Mouse (Mus musculus) testis, adult 2 months (tissue): Measurements from ENCODE around the gene 3110040M04Rik.

Experiments
- CTCF ChIP-seq: fragments of 200-500 bp; IDR thresholded peaks from 2 replicates; pipeline ENCODE4 v1.5.1; 2012; ENCODE audit warnings: low read depth, mild to moderate bottlenecking, inconsistent platforms, low read length, moderate library complexity; ENCODE audit not compliant: control insufficient read depth, insufficient read depth, insufficient replicate concordance
- POLR2A ChIP-seq: fragments of 200-500 bp; IDR thresholded peaks from 2 replicates; pipeline ENCODE4 v1.6.1; 2012; ENCODE audit warnings: low read depth, mild to moderate bottlenecking, inconsistent platforms, low read length, moderate library complexity; ENCODE audit not compliant: control insufficient read depth

- no peak for TF ChIP-seq CTCF
- no peak for TF ChIP-seq POLR2A
These were observed 46.7 kb downstream of the 3110040M04Rik start for GRCm38 (mm10) chr1:151250529-151251193.
